Mouse (Mus musculus): Measurements from ENCODE around the gene Mff.
A peak's percentile ranks its signal among the peaks of the same experiment; 100 is the strongest.

The Mff gene

DNA sequence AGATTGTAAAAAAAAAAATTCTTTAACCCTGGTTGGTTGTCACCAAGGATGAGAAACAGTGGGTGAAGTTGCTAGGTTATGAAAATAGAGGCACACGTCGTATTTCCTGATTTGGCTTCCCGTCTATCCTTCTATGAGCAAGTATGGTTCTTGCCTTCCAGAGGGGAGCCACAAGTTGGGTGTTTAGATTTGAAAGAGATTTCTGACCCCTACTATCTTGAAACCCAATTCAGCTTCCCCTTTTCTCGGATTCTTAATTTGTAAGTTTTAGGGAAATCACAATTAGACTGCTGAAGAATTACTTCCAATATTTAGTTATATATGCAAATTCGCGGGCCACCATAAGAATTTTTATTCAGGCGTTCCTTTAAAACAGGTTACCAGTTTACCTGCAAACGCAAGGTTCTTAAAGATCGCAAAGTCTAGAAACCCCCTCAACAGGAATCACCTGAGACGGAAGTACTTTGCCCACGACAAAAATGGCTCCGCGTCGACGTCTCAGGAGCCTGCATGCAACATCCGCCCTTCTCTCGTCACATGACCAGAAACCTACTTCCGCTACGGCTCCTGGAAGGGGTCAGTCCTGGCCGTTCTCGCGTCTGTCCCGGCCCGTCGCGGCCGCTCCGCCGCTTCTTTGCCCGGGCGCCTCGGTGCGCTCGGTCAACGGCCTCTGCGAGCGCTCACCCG, at the start of gene Mff:
Gene Mff (plus strand): TSS at position 552 of the 687 bp plus-strand sequence.
- DNase-seq (ENCODE audit: low spot score), result peak; percentile 94

- no peak for DNase-seq (ENCODE audit: low spot score)
Measured at GRCm38 (mm10) chr1:82686328-82686727, 38.4 kb upstream of the Mff start.

GRCm38 (mm10) chr1:82686866-82687265, 37.8 kb upstream of the Mff start:
- no peak for DNase-seq (ENCODE audit: low spot score)

DNA sequence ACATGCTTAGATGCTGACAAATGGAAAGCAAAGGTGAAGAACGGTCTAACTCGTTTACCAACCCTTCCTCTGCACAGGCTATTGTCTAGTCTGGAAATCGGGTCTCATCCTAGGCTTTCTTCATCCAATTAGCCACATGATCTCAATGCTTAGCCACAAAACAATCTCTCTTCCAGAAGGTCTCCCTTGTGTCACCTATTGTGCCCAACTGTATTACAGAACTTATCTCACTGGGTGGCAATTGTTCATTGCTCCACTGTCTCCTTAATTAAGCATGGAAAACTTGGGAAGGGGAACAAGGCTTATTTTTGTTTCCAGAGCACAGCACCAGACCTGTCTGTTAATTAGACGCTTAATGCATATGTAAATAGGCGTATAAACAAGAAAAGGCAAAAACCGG, 36.8 kb upstream of the Mff start:
- DNase-seq (ENCODE audit: low spot score), result no peak

DNA sequence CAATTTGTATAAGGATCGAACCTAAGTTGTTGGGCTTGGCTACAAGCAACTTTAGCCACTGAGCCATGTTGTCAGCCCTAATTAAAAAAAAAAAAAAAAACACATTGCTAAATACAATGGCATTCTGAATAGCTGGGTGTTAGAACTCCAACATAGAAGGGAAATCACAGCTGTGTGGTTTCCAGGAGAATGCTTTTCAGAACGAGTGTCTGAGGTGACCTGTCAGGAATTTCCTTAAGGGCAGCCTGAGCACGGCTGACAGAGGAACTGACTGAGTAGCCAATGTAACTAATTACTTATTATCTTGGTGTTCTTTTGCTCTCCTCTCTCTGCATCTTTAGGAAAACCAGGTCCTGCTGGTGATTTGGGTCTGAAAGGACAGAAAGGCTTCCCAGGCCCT, 28.8 kb upstream of the Mff start:
- DNase-seq (ENCODE audit: low spot score), result no peak

DNA sequence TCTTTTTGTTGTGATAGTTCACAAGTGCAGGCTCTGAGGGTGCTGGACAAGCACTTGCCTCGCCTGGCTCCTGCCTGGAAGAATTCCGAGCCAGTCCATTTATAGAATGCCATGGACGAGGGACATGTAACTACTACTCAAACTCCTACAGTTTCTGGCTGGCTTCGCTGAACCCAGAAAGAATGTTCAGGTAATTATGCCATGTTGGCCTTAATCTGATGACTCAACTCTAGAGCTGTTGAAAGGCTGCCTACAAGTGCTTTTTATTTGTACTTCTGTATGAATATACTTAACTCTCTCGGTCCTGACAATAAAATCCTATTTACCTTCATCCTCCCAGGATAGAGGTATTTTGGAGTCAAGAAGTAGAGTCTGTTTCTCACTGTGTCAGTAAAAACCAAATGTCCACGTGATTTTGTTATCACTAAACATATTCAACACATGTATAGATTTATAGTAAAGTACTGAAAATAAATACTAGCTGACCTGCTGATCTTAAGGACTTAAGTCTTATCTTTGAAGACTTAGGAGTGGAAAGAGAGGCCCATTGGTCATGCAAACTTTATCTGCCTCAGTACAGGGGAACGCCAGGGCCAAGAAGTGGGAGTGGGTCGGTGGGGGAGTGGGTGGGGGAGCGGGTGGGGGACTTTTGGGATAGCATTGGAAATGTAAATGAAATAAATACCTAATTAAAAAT, 6.7 kb upstream of the Mff start:
- DNase-seq (ENCODE audit: low spot score), result no peak

GRCm38 (mm10) chr1:82725026-82725874, 560 bp downstream of the Mff start:
- DNase-seq (ENCODE audit: low spot score), result peak; percentile 80

DNA sequence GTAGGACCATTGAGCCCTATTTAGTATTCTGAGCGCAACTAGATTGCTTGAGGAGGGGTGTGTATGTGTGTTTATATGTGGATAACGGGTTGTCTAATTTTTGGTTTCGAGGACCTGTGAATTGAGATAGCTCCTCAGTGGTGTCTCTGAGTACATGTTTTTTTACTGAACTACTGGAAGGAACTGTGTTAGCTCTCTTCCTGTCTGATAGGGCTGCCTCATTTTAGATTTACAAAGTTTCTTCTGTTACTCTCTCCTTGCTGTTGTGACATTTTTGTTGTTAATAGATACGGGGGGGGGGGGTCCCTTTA, 1.1 kb downstream of the Mff start:
- no peak for DNase-seq (ENCODE audit: low spot score)

DNA sequence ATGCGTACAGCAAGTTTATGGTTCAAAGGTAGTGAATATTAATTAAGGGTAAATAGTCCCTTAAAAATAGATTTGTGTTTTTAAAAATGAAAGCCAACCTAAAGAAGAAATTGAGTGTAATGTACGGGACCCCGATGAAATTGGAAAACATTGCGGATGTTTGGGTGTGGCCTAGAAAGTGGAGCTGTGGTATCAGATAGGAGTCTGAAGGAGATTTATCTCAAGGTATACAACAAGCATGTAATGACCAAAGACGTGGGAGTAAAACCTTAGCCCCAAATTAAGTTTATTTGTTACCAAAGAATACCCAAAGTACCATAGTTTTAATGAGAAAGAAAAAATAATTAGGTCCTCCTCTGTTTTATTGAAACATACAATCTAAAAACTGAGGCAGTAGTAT, 1.8 kb downstream of the Mff start:
- DNase-seq (ENCODE audit: low spot score), result no peak

DNA sequence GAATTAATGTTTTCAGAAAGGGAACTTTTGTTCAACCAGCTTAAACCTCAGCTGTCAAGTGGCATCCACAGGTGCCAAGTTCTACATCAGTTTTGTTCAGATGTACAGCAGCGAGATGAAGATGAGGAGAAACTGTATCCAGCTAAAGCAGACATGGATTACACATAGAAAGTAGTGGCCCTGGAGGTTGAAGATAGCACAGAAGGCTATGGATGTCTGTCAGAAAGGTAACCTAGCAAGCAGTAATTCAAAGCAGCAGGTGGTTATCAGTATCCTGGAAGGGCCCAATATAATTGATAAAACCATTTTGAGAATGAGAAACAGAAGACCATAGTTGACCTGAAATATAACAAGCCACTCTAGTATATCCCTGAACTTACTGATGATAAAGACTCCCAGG, 8.7 kb downstream of the Mff start:
- no peak for DNase-seq (ENCODE audit: low spot score)

DNA sequence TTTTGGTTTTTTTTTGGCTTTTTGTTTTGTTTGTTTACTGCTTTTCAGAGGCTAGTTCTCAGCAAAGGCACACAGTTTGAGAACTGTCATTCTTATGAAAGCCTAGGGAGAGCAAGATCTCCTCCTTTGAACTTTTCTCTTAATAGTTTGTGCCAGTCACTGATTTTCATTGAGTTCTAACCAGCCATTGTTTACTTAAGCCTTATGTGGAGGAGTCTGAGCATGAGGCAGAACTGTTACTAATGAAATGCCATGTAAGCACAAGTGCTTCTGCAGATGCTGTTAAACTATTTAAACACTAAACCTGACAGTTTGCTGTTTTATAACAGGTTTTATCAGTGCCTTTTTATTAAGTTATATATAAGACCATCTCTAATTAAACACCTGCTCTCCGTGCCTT, 13.4 kb downstream of the Mff start:
- DNase-seq (ENCODE audit: low spot score), result no peak

GRCm38 (mm10) chr1:82741539-82741938, 16.8 kb downstream of the Mff start:
- DNase-seq (ENCODE audit: low spot score), result no peak

GRCm38 (mm10) chr1:82743962-82744361, 19.3 kb downstream of the Mff start:
- no peak for DNase-seq (ENCODE audit: low spot score)

GRCm38 (mm10) chr1:82746408-82746807, 21.7 kb downstream of the Mff start:
- DNase-seq (ENCODE audit: low spot score), result no peak

- DNase-seq (ENCODE audit: low spot score), result no peak
Measured at GRCm38 (mm10) chr1:82747714-82748452, 23.2 kb downstream of the Mff start.

GRCm38 (mm10) chr1:82759520-82759919, 34.8 kb downstream of the Mff start:
- DNase-seq (ENCODE audit: low spot score), result no peak

- no peak for DNase-seq (ENCODE audit: low spot score)
Measured at GRCm38 (mm10) chr1:82761454-82762169, 36.9 kb downstream of the Mff start.

- DNase-seq (ENCODE audit: low spot score), result no peak
Measured at GRCm38 (mm10) chr1:82762274-82762673, 37.6 kb downstream of the Mff start.

DNA sequence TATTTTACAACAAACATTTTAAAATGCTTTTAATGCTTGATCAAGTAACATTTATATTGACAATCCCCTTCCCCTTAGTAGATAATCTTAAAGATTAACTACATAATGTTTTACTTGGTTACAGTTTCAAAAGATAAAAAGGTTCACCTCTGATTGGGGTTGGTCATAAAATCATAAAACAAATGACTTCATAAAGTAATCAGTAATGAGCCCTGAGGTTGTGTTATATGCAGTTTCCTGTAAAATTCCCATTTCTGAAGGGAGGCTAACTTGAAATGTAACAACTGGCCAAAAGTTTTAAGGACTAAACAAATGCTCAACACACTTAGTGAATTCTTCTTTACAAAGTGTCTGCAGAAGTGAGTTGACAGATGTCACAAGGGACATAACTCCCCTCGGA, 41.5 kb downstream of the Mff start:
- DNase-seq (ENCODE audit: low spot score), result no peak

DNA sequence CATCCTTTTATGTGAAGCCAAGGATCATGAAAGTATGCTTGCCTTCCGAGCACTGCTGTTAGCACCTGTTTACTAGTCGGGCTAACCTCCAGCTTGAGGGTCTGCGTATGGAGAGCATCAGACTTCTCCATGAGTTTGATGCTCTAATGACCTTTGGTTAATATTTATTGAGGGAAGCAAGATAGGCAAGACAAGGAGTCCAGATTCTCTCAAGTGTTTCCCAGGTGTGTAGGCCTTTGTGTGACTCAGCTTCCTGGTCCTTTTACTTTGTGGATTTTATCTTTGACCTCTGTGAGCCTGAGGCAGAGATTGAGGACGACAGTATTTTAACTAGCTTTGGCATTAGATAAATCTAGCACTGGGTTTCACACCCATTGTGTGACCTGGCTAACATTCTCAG, 42.0 kb downstream of the Mff start:
- DNase-seq (ENCODE audit: low spot score), result no peak

DNA sequence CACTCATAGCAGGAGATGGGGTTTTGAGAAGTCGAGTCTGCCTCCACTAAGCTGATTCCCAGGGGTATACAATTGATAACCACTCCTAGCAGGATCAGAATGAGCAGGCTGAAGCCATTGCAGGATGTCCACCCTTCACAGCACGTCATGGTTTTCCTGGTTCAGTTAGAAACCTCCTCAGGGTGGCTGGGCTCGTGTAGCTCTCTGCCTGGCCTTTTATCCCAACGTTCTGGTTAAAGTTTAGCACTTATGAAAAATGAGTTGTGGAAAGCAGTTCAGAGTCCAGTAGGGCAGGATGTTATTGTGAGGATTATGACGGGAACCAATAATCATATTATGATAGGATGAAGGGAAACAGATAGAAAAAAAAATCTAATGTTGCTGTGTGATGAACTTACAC, 43.6 kb downstream of the Mff start, which contains the start of gene Tm4sf20:
Gene Tm4sf20 (minus strand): TSS at position 193 of the 400 bp plus-strand sequence.
- DNase-seq (ENCODE audit: low spot score), result no peak
